Mouse (Mus musculus): ENCODE data around the gene Cars2. TPM values are rescaled to one million over a fixed set of nuclear protein-coding genes. Genes with fewer than 3 reads are reported as not detected.
A peak's percentile ranks its signal among the peaks of the same experiment; 100 is the strongest.

Gene Cars2
- polyA plus RNA-seq, 1 experiment from 2014 or later, result 29.9 TPM

GRCm38 (mm10) chr8:11560220-11560619 is 9.6 kb upstream of the Cars2 start:
- no peak overlapping the region for H3K9ac ChIP-seq (ENCODE audit: low read length)
- peaks cover 37% of the 10 kb centered on the region for H3K36me3 ChIP-seq (ENCODE audit: control insufficient read depth, insufficient read depth, low read length)
- H3K4me2 ChIP-seq (ENCODE audit: low read length), result no peak overlapping the region
- H3K4me1 ChIP-seq (replicated peaks; ENCODE audit: control insufficient read depth, insufficient read depth, low read length), result peaks cover 12% of the 10 kb centered on the region
- no peaks in the 10 kb centered on the region for H3K9me3 ChIP-seq (ENCODE audit: control insufficient read depth, low read length)
- ATAC-seq (replicated peaks; ENCODE audit: low FRiP score, low TSS enrichment, low read depth), result no peak
- H3K4me3 ChIP-seq (ENCODE audit: low read depth, low read length), result no peak overlapping the region
- H3K27me3 ChIP-seq (replicated peaks; ENCODE audit: control insufficient read depth, insufficient read depth, low read length), result no peaks in the 10 kb centered on the region
- H3K27ac ChIP-seq (ENCODE audit: low read depth), result no peak overlapping the region
- 86% methylated on average over 9 of the region's 9 CpGs for WGBS
- DNase-seq (ENCODE audit: low spot score), result no peak

GRCm38 (mm10) chr8:11559511-11559910 is 8.9 kb upstream of the Cars2 start:
- no peak overlapping the region for H3K9ac ChIP-seq (ENCODE audit: low read length)
- H3K36me3 ChIP-seq (ENCODE audit: control insufficient read depth, insufficient read depth, low read length), result peaks cover 32% of the 10 kb centered on the region
- no peak overlapping the region for H3K4me3 ChIP-seq (ENCODE audit: low read depth, low read length)
- H3K27ac ChIP-seq (ENCODE audit: low read depth), result no peak overlapping the region
- ATAC-seq (replicated peaks; ENCODE audit: low FRiP score, low TSS enrichment, low read depth), result no peak
- no peak for DNase-seq (ENCODE audit: low spot score)
- H3K27me3 ChIP-seq (replicated peaks; ENCODE audit: control insufficient read depth, insufficient read depth, low read length), result no peaks in the 10 kb centered on the region
- no peaks in the 10 kb centered on the region for H3K9me3 ChIP-seq (ENCODE audit: control insufficient read depth, low read length)
- peak overlapping the region; percentile 58; the same call in 1 of the 2 replicates for H3K4me2 ChIP-seq (ENCODE audit: low read length)
- H3K4me1 ChIP-seq (replicated peaks; ENCODE audit: control insufficient read depth, insufficient read depth, low read length), result peaks cover 13% of the 10 kb centered on the region
- WGBS, result 65% methylated on average over 3 of the region's 3 CpGs

- under 1% methylated on average over 67 of the region's 67 CpGs for WGBS
- Histone ChIP-seq H3K4me2 (ENCODE audit: low read length) (peak overlapping the region; percentile 63), H3K9ac (ENCODE audit: low read length) (peak overlapping the region; percentile 93), H3K9me3 (ENCODE audit: control insufficient read depth, low read length) (no peaks in the 10 kb centered on the region), H3K27ac (ENCODE audit: low read depth) (peak overlapping the region; percentile 98), H3K4me3 (ENCODE audit: low read depth, low read length) (peak overlapping the region; percentile 88), H3K27me3 (replicated peaks; ENCODE audit: control insufficient read depth, insufficient read depth, low read length) (no peaks in the 10 kb centered on the region), H3K36me3 (ENCODE audit: control insufficient read depth, insufficient read depth, low read length) (peaks cover 17% of the 10 kb centered on the region), H3K4me1 (replicated peaks; ENCODE audit: control insufficient read depth, insufficient read depth, low read length) (peaks cover 23% of the 10 kb centered on the region)
- peak; percentile 79 for ATAC-seq (replicated peaks; ENCODE audit: low FRiP score, low TSS enrichment, low read depth)
- DNase-seq (ENCODE audit: low spot score), result peak; percentile 96
Observed at GRCm38 (mm10) chr8:11557768-11558629, 7.4 kb upstream of the Cars2 start.

GRCm38 (mm10) chr8:11557424-11557767 is 6.8 kb upstream of the Cars2 start:
- Histone ChIP-seq H3K9me3 (ENCODE audit: control insufficient read depth, low read length) (no peaks in the 10 kb centered on the region), H3K4me1 (replicated peaks; ENCODE audit: control insufficient read depth, insufficient read depth, low read length) (peaks cover 23% of the 10 kb centered on the region), H3K4me2 (ENCODE audit: low read length) (peak overlapping the region; percentile 63), H3K36me3 (ENCODE audit: control insufficient read depth, insufficient read depth, low read length) (peaks cover 15% of the 10 kb centered on the region), H3K27ac (ENCODE audit: low read depth) (peak overlapping the region; percentile 98), H3K27me3 (replicated peaks; ENCODE audit: control insufficient read depth, insufficient read depth, low read length) (no peaks in the 10 kb centered on the region), H3K9ac (ENCODE audit: low read length) (peak overlapping the region; percentile 93), H3K4me3 (ENCODE audit: low read depth, low read length) (peak overlapping the region; percentile 88)
- ATAC-seq (replicated peaks; ENCODE audit: low FRiP score, low TSS enrichment, low read depth), result peak; percentile 1; the same call in 1 of the 2 replicates
- no peak for DNase-seq (ENCODE audit: low spot score)
- under 1% methylated on average over 32 of the region's 32 CpGs for WGBS

GRCm38 (mm10) chr8:11556691-11557423 is 6.3 kb upstream of the Cars2 start:
- ATAC-seq (replicated peaks; ENCODE audit: low FRiP score, low TSS enrichment, low read depth), result no peak
- peaks cover 23% of the 10 kb centered on the region for H3K4me1 ChIP-seq (replicated peaks; ENCODE audit: control insufficient read depth, insufficient read depth, low read length)
- peak overlapping the region; percentile 98 for H3K27ac ChIP-seq (ENCODE audit: low read depth)
- peak overlapping the region; percentile 63 for H3K4me2 ChIP-seq (ENCODE audit: low read length)
- H3K4me3 ChIP-seq (ENCODE audit: low read depth, low read length), result peak overlapping the region; percentile 88
- H3K36me3 ChIP-seq (ENCODE audit: control insufficient read depth, insufficient read depth, low read length), result peaks cover 10% of the 10 kb centered on the region
- peak; percentile 78 for DNase-seq (ENCODE audit: low spot score)
- no peaks in the 10 kb centered on the region for H3K27me3 ChIP-seq (replicated peaks; ENCODE audit: control insufficient read depth, insufficient read depth, low read length)
- H3K9me3 ChIP-seq (ENCODE audit: control insufficient read depth, low read length), result no peaks in the 10 kb centered on the region
- H3K9ac ChIP-seq (ENCODE audit: low read length), result peak overlapping the region; percentile 93
- under 1% methylated on average over 81 of the region's 85 CpGs for WGBS

- peaks cover 23% of the 10 kb centered on the region for H3K4me1 ChIP-seq (replicated peaks; ENCODE audit: control insufficient read depth, insufficient read depth, low read length)
- peak overlapping the region; percentile 63 for H3K4me2 ChIP-seq (ENCODE audit: low read length)
- H3K9ac ChIP-seq (ENCODE audit: low read length), result peak overlapping the region; percentile 93
- peaks cover under 1% of the 10 kb centered on the region; the same call in 1 of the 2 replicates for H3K36me3 ChIP-seq (ENCODE audit: control insufficient read depth, insufficient read depth, low read length)
- ATAC-seq (replicated peaks; ENCODE audit: low FRiP score, low TSS enrichment, low read depth) (peak; percentile 86), DNase-seq (ENCODE audit: low spot score) (peak; percentile 95)
- no peaks in the 10 kb centered on the region for H3K27me3 ChIP-seq (replicated peaks; ENCODE audit: control insufficient read depth, insufficient read depth, low read length)
- H3K4me3 ChIP-seq (ENCODE audit: low read depth, low read length), result peak overlapping the region; percentile 88
- H3K27ac ChIP-seq (ENCODE audit: low read depth), result peak overlapping the region; percentile 98
- H3K9me3 ChIP-seq (ENCODE audit: control insufficient read depth, low read length), result no peaks in the 10 kb centered on the region
- under 1% methylated on average over 93 of the region's 103 CpGs for WGBS
Observed at GRCm38 (mm10) chr8:11555720-11556591, 5.4 kb upstream of the Cars2 start.

GRCm38 (mm10) chr8:11554799-11555719 is 4.5 kb upstream of the Cars2 start, which contains the start of gene Ing1:
Gene Ing1, plus strand, starts transcription at chr8:11555571.
- peak within 1 kb of the TSS; percentile 93 for H3K9ac ChIP-seq (ENCODE audit: low read length)
- peak within 1 kb of the TSS; percentile 88 for H3K4me3 ChIP-seq (ENCODE audit: low read depth, low read length)
- H3K4me1 ChIP-seq (replicated peaks; ENCODE audit: control insufficient read depth, insufficient read depth, low read length), result peaks cover 23% of the 10 kb centered on the region
- DNase-seq (ENCODE audit: low spot score), result peak; percentile 96
- H3K36me3 ChIP-seq (ENCODE audit: control insufficient read depth, insufficient read depth, low read length), result no peaks in the 10 kb centered on the region
- peak within 1 kb of the TSS; percentile 98 for H3K27ac ChIP-seq (ENCODE audit: low read depth)
- H3K27me3 ChIP-seq (replicated peaks; ENCODE audit: control insufficient read depth, insufficient read depth, low read length), result no peaks in the 10 kb centered on the region
- peak within 1 kb of the TSS; percentile 63 for H3K4me2 ChIP-seq (ENCODE audit: low read length)
- H3K9me3 ChIP-seq (ENCODE audit: control insufficient read depth, low read length), result no peaks in the 10 kb centered on the region
- under 1% methylated on average over 51 of the region's 52 CpGs for WGBS
- peak; percentile 81 for ATAC-seq (replicated peaks; ENCODE audit: low FRiP score, low TSS enrichment, low read depth)

Measured in intestine, embryonic 14.5 days (tissue).